Mouse (Mus musculus): ENCODE measurements around the gene Pkig.
"Not testable (repeated sequence)": the region's sequence is repeated elsewhere in the genome, so short reads cannot be mapped to it uniquely, and the experiment has no call there.

The Pkig gene

DNA sequence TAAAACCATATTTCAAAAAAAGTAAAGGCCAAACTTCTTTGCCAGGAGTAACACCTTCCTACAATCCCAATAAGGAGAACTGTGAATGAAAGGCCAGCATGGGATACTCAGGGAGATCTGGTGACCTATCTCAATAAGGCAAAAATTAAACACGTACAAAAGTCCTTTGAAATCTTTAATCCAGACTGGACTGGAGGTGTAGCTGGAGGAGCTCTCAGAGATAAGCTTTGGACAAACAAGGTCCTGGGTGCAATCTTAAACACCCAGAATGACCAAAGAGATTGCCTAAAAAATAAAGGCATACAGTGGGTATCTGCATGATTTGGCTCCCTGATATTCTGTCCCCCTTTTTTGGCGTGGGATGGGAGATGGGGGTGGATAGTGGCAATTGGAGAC is 14.6 kb upstream of the Pkig start:
- DNase-seq (ENCODE audit: low spot score), result no peak

DNA sequence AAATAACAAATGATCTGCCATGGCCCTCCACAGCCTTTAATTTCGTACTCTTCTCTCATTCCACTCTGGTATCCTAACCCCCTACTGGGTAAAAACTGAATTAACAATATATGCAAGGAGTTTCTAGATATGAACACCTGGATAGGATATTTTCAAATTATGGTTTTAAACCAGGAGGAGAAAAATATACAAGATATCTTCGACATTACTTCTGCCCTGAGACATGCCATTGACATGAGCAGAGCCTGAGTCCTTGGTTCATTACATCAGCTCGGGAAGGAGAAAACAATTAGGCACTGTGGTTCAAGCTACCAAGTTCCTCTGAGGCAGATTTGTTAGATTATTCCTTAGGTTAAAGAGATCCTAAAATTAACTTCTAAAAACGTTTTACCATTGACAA is 14.1 kb upstream of the Pkig start:
- DNase-seq (ENCODE audit: low spot score), result no peak

DNA sequence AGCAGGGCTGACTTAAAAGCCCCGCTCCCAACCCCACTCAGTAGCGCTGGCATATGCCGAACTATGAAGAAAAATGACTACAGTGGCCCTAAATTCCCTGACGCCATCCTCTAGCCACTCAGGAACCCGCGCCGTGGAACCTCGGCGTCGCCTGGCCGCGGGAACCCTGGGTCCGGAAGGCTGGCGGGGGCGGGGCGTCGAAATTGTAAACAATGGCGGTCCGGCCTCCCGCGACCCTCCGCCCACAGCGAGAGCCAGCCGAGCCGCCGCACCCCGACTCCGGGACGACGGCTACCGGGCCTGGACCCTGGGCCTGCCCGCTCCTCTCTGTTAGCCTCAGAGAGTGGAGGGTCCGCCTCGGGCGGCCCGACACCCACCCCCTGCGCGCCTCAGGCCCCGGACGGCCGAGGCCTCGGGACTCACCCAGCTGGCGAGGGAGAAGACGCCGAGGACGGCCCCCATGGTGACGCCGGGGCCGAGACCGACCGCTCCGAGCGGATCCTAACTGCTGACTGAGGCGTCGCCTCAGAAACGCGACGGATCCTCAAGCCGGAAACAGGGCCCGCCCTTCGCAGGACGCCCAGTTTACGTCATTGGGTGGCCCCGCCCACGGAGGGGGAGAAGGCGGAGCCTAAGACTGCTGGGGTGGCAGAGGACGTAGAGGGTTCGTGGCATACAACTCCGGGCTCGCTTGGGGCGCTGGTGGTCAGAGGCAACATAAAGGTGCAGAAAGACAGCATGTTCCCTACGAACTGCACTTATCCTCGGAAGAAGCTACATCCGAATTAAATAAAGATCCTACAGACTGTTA is 13.4 kb upstream of the Pkig start, which contains the start of gene Serinc3:
Gene Serinc3 (minus strand): TSS at position 557 of the 811 bp plus-strand sequence.
- DNase-seq (ENCODE audit: low spot score), result peak; percentile 99

DNA sequence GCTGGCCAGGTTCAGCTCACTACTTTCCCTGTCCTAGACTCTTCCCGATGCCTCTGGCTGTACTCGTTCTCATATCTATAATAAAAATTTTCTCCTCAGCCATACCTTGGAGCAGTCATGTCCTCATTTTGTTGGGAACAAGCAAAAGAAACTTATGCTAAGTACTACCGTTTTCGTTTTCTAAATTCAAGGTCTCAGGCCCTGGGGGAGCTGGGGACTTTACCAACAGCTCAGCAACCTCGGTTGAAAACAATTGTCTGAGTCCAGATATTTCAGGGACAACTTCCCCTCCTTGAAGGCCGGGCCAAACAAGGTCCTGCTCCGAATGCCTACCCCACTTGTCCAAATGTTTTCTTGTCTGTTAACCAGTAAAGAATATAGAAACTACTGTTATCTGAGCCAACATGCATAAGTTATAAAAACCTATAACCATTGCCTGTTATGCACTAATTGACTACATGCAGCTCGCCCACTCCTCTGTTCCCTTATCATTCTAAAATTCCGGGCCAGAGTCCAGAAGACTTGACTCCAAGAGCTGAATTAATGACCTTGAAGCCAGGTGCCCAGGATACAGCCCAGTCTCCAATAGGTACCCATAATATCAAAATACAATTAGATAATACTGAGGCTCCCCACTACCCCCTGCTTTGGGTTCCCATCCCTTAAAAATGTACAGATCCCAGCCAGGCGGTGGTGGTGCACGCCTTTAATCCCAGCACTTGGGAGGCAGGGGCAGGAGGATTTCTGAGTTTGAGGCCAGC is 12.3 kb upstream of the Pkig start:
- DNase-seq (ENCODE audit: low spot score), result no peak

DNA sequence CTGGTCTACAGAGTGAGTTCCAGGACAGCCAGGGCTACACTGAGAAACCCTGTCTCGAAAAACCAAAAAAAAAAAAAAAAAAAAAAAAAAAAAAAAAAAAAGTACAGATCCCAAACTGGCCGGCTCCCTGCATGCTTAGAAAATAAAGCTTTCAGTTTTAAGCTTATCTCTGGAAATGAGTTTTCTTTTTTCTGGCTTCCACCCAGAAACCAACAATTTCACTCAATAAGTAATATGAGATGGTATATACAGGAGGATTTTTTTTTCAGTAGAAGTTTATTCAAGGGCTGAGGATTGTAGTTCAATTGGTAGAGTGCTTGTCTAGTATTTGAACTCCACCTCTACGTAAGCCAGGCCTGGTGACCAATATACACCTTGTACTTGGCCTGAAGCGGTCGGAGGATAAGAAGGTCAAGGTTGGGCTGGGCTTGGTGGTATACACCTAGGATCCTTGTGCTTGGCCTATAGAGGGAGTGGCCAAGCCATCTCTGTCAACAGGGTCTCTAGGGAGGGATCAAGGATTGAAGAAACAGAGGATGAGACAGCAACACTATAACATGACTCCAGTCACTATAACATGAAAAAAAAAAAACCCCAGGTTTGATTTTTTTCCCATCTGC is 11.6 kb upstream of the Pkig start:
- no peak for DNase-seq (ENCODE audit: low spot score)

DNA sequence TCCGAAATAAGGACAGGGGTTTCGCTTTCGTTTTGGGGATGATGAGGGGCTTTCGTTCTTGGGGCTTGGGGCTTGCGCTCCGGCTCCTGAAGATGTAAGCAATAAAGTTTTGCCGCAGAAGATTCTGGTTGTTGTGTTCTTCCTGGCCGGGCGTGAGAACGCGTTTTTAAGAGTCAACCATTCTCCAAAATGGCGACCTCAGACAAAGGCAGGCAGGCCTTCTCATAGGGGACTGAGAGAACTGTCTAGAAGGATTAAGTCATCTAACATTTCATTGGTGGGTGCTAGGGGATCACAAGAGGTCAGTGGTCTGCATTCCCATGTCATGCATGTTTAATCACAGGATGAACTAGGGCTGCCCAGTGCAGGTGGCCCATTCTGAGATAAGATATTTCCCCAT is 2.5 kb upstream of the Pkig start:
- DNase-seq (ENCODE audit: low spot score), result not testable (repeated sequence)

DNA sequence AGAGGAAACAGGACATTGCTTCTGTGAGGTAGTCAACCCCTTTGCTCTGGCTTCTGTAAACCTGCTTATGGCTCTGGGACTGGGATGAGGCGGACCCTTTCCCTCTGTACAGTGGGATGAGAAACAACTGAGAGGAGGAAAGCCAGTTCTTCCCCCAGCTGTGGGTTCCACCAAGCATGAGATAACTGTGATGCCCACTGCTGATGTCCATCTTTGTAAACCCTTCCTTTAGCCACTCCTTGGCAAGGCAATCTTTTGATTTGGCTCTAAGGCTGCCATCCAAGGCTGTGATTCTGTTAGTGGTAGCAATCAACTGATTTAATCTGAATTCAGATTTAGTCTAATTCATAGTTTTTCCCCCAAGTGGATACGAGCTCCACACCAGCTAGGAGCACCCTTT is 700 bp upstream of the Pkig start:
- no peak for DNase-seq (ENCODE audit: low spot score)

DNA sequence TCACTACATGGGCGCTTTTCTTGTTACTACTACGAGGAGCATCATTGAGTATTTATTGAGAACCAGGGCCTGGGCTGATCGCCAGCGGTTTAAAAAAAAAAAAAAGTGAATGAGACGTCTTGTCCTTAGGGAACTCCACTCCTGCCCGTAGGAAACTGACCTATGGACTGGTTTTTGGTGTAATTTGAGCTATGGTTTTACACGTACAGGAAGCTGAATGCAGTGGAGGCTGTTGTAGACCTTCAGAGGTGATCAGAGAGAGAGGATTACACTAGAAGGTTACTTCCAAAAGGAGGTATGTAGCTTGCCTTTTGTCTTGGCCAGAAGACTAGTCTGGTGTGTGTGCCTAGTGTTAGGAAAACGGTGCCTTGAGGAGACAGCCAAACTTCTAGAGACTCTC is 755 bp downstream of the Pkig start:
- no peak for DNase-seq (ENCODE audit: low spot score)

DNA sequence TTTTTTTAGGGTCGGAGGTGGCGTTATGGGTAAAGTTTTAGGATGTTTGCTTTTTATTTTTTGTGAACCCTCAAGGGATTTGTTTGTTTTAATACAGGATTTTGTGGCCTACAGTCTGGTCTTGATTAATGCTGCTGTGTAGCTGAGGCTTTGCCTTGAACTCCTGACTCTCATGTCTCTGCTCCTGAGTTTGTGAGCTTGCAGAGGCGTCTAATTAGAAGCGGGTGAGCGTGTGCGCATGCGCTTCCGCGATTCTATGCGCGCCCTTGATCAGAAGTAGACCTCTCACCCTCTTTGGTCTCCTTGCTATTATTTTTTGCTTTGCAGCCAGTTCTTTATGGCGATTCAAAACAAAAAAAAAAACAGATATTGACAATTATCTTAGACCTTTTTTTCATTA is 1.2 kb downstream of the Pkig start:
- no peak for DNase-seq (ENCODE audit: low spot score)

DNA sequence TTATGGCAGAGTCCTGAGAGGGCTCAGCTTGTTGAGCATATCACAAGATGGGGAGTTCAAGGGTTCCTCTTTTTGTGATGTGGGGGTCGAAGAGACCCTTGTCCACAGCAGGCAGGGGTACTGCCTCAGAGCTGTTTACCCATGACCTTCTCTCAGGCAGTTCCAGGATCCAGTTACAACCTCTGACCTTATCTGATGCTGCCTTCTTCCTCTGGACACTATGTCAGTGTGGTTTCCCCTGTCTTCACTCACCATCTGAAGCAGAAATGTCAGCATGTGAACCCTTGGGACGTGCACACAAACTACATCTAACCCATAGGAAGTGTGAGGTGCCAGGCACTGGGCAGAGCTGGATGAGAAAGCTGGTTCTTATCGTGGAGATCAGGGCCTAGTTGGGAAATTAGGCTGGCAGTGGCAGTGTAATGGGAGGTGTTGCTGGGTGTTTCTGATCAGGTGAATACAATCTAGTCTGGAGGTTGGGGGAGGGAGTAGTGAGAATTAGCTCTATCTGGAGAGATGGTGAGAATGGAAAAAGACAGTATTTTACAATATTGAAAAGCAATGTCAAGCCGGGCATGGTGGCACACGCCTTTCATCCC is 2.0 kb downstream of the Pkig start:
- DNase-seq (ENCODE audit: low spot score), result no peak

DNA sequence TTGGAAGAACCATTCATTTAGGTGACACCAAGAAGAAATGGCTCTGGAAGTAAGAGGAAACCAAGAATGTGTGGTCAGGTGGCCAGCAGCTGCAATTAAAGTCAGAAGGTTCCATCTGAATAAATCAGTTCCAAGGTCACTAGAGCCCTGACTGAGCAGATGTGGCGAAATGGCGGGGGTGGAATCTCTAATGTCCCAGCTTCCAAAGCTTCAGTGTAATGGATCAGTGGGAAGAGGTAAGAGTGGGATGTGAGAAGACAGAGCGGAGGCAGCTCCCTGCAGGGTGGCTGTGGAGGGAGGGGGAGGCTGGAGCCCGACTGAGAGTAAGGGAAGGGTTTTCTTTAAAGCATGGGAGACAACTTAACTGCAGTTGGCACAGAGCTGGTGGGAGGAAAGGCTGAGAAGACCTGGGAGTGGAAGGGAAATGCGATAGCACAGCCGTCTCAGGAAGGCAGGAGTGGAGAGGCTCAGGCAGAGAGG is 3.2 kb downstream of the Pkig start:
- no peak for DNase-seq (ENCODE audit: low spot score)

DNA sequence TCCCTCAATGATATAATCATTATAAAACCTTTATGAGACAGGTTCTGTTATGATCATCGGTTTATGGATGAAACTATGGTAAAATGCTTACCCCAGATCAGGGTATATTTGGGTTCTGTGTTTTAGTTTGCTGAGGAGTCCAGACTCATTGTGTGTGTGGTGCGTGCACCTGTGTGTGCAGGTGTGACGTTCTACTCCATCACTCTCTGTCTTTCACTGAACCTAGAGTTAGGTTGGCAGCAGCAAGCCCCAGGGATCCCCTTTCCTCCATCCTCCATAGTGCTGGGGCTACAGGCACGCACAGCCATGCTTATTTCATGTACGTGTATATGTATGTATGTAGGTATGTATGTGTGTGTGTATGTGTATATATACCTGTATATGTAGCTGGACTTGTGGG is 3.9 kb downstream of the Pkig start:
- DNase-seq (ENCODE audit: low spot score), result no peak

DNA sequence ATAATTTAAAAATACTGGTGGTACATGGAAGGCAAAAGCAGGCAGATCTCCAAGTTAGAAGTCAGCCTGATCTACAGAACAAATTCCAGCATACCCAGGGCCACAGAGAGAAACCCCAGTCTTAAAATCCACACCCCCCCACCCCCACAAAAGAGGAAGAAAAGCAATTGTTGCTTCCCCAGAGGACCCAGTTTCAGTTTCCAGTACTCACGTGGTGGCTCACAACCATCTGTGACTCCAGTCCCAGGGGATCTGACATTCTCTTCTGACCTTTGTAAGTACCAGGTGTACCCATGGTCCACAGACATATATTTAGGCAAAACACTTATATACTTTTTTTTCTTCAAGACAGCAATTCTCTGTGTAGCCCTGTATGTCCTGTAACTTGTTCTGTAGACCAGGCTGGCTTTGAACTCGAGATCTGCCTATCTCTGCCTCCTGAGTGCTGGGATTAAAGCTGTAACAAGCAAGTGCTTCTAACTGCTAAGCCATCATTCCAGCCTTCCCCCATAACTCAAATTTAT is 4.6 kb downstream of the Pkig start:
- no peak for DNase-seq (ENCODE audit: low spot score)

DNA sequence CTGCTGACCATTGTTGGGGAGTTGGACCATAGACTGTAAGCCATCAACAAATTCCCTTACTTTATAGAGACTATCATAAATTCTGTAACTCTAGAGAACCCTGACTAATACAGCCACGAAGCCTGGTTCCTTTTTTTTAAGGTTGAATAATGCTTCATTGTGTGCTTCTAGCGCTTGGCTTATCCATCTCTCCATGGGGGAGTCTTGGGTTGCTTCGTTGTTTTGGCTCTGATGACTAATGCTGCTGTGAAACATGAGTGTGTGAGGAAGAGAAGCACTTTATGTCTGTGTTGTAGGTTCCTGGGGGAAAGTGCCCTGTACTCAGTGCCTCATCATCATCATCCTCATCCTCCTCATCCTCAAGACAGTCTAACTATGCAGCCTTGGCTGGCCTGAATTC is 5.7 kb downstream of the Pkig start:
- DNase-seq (ENCODE audit: low spot score), result no peak

DNA sequence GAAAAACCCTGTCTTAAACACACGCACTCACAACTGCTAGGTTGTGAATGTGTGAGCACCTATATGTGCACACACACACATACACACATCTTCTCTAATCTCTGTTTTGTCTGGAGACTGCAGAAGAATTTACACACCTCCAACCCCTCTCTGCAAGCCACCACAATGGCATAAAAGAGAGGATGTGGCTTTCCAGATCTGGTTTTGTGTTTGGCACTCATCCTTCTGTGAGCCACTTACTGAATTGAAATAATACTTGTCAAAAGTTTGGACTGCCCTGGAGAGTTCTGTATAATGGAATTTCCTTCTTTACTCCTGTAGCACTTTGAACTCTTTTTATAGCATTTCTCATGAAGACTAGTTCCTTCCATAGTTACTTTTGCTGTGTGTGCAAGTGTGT is 8.9 kb downstream of the Pkig start:
- DNase-seq (ENCODE audit: low spot score), result no peak

DNA sequence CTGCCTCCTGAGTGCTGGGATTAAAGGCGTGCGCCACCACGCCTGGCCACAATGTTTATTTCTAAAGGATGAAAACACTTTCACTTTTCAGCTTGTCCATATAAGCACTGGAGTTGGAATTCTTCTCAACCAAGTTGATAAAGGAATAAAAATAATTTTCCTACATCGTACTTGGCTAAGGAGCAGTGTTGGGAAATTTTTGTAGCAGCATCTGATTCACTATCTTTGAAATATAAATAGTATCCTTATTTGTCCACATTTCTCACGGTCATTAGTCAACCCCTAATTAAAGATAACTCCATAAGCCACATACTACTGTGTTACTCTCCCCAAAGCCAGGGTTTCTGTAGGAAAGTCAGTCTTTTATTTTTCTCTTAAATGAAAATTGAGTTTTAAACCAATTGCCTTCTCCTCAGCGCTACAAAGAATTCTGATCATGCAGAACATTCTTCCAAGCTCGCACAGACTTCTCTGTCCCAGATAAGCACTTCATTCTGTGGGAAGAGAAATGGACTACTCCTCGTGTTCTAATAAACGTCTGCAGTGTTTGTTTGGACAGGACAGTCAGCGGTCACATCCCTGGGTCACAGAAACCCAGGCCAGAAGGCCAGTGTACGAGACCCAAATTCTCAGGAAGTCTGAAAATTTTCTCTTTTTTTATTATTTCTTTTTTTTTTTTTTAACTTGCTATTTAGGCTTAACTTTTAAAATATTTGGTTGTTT is 12.8 kb downstream of the Pkig start:
- no peak for DNase-seq (ENCODE audit: low spot score)

DNA sequence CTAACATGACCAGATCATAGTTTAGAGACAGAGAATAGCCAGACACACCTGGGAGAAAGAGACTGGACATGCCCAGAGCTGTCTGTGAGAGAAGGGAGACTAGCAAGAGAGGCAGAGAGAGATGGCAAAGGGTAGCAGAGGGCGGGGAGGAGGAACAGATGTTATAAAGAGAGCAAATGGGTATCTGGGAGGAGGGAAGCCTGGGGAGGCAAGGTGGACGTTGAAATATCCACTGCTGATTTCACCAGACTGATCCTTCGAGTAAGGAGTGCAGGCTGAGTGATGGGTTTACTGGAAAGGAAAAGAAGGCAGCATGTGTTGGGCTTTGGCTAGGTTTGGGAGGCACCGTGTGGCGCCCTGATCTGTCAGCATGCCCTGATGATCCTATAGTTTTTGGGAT is 16.2 kb downstream of the Pkig start:
- no peak for DNase-seq (ENCODE audit: low spot score)

DNA sequence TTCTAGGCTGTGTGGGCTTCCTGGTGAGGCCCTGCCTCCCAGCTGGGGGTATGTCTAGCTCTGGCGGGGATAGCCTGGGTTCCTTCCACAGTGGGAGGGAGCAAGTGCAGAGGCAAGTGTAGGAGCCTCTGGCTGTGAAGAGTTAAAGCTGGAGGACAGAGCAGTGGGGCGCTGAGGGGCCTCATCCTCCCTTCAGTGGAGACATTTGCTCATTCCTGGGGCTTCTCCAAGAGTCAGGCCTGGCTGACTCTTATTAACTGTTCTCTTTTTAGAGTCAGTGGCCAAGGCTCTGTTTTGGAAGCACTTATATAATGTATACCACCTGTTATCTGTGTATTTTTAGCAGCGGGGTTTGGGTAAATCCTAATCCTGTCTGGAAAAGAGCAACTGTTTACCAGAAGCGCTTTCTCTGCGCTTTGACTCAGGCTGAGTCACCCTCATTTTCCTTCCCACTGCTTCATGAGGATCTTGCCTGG is 17.0 kb downstream of the Pkig start:
- DNase-seq (ENCODE audit: low spot score), result no peak

DNA sequence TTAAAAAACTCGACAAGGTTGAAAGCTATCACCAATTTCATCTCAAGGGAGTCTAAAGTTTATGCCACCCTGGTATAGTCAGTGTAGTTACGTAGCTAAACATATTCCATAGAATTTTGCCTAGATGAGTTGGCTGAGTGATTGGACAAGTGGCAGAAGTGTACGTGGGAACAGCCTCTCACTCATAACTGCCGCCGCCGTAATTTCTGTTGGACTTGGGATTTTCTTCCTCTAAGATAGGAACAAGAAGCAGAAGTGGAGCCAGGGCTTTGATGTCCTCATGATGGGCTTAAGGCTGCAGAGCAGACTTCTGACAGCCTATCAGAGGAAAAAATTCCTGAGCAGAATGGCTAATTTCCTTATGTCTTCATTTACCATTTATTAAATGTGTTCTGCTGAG is 17.5 kb downstream of the Pkig start:
- DNase-seq (ENCODE audit: low spot score), result no peak

DNA sequence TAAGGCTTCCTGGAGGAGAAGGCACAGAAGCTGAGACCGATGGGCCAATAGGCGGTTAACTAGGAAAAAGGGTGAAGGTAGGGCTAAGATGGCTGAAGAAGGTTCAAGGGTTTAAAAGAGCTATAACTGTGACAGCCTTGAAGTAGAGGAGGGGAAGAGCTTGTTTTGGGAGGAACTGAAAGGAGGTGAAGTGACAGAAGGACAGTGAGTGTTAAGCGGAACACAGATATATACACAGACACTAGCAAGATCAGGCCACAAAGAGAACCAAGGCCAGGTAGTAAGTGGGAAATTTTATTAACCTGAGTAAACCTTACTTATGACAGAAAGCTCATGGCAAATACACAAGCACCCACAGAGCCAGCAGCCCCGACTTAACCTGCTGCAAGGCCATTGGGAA is 18.1 kb downstream of the Pkig start:
- DNase-seq (ENCODE audit: low spot score), result no peak

DNA sequence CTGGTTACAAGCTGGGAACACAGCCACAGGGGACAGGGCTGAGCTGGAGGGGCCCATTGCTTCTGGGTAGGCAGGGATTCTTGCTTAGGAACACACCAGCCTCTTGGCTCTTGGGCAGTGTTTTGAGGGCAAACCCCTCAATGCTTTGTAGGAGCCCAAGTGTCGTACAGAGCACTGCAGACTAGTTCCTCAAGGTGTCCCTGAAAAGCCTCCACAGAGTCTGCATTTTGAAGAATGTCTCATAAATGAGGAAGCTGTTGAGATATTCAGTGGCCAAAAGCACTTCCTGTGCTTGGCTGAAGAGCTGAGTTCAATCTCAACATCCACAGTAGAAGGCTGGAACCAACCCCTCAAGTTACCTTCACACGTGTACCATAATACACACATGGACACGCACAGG is 18.6 kb downstream of the Pkig start:
- DNase-seq (ENCODE audit: low spot score), result no peak

DNA sequence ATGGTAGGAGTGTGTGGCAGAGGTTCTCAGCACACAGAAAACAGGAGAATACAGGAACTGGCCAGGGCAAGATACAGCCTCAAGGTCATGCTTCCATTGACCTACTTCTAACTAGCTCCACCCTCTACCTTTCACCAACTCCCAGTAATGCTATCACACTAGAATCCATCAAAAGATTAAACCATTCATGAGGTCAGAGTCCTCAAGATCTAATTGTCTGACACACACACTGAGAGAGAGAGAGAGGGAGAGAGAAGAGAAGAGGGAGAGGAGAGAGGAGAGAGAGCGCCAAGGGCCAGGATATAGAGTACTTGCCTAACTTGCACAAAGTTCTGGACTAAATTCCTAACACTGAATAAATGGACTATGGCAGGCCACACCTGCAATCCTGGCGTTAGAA is 24.2 kb downstream of the Pkig start:
- DNase-seq (ENCODE audit: low spot score), result no peak

All from lung, postnatal 25 days (tissue).